Mouse (Mus musculus): Measurements from ENCODE around the gene Ankrd28.

DNA sequence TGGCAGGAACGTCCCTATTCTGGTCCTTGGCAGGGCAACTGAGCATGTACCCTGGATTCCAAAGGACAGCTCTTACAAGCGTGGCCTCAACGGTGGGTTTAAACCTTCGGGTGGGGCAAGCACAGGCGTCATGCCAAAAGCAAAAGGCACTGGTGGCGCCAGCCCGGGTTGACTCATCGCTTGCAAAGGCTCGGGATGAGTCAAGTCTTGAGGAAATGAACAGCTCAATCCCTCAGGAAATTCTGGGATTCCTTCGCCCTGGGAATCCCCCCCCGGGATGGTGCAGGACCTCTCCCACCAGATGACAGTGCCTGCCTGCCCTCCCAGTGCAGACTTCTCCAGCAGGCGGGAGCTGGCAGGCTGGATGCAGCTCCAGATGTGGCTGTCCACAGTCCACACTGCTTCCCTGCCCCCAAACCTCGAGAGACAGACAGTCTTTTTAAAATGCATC, 161.3 kb downstream of the Ankrd28 start:
- peak; percentile 13 for TF ChIP-seq MYOD1 (IDR thresholded peaks at IDR 0.05; ENCODE audit: control insufficient read depth, insufficient read length, low read depth)
- no peak for TF ChIP-seq CTCF (IDR thresholded peaks at IDR 0.05; ENCODE audit: control insufficient read depth, insufficient read depth, insufficient read length)
- peak; percentile 87 for TF ChIP-seq MAX (IDR thresholded peaks at IDR 0.05)
- TF ChIP-seq USF1 (IDR thresholded peaks at IDR 0.05; ENCODE audit: low read depth) = no peak
- TF ChIP-seq CEBPB (IDR thresholded peaks at IDR 0.05; ENCODE audit: low read depth) = peak; percentile 65
- no peak for TF ChIP-seq MYOG (IDR thresholded peaks at IDR 0.05; ENCODE audit: control insufficient read depth, extremely low read depth, insufficient read length)
- peak; percentile 92 for TF ChIP-seq FOSL1 (IDR thresholded peaks at IDR 0.05; ENCODE audit: insufficient read depth, low read length, poor library complexity, severe bottlenecking)
